Mouse (Mus musculus): ENCODE measurements around the gene Schip1. TPM values are rescaled to one million over a fixed set of nuclear protein-coding genes. Genes with fewer than 3 reads are reported as not detected.

The Schip1 gene
- polyA plus RNA-seq, 1 experiment from 2014 or later: 163 TPM

GRCm38 (mm10) chr3:68541688-68542087 is 477.1 kb downstream of the Schip1 start:
- H3K4me2 ChIP-seq (replicated peaks): no peak overlapping the region
- ATAC-seq (ENCODE audit: low FRiP score) (no peak), DNase-seq (ENCODE audit: low spot score) (no peak)
- no peaks in the 10 kb centered on the region for H3K9me3 ChIP-seq (ENCODE audit: control insufficient read depth, low read length)
- peaks cover 23% of the 10 kb centered on the region for H3K4me1 ChIP-seq (replicated peaks; ENCODE audit: control insufficient read depth, insufficient read depth, low read length)
- H3K9ac ChIP-seq: no peak overlapping the region
- no peaks in the 10 kb centered on the region for H3K27me3 ChIP-seq (ENCODE audit: control insufficient read depth, insufficient read depth, low read length)
- H3K36me3 ChIP-seq (replicated peaks; ENCODE audit: control insufficient read depth, insufficient read depth): no peaks in the 10 kb centered on the region
- no peak overlapping the region for H3K27ac ChIP-seq
- WGBS: 92% methylated on average over 8 of the region's 8 CpGs
- H3K4me3 ChIP-seq (replicated peaks; ENCODE audit: low read length): no peak overlapping the region

GRCm38 (mm10) chr3:68542944-68543501 is 478.4 kb downstream of the Schip1 start:
- H3K4me2 ChIP-seq (replicated peaks): peak overlapping the region; percentile 45
- no peak overlapping the region for H3K27ac ChIP-seq
- peaks cover 23% of the 10 kb centered on the region for H3K4me1 ChIP-seq (replicated peaks; ENCODE audit: control insufficient read depth, insufficient read depth, low read length)
- H3K27me3 ChIP-seq (ENCODE audit: control insufficient read depth, insufficient read depth, low read length): no peaks in the 10 kb centered on the region
- peak overlapping the region; percentile 9 for H3K4me3 ChIP-seq (replicated peaks; ENCODE audit: low read length)
- peak; percentile 76 for ATAC-seq (ENCODE audit: low FRiP score)
- 4% methylated on average over 7 of the region's 7 CpGs for WGBS
- no peaks in the 10 kb centered on the region for H3K9me3 ChIP-seq (ENCODE audit: control insufficient read depth, low read length)
- no peak overlapping the region for H3K9ac ChIP-seq
- no peaks in the 10 kb centered on the region for H3K36me3 ChIP-seq (replicated peaks; ENCODE audit: control insufficient read depth, insufficient read depth)
- DNase-seq (ENCODE audit: low spot score): peak; percentile 74

- H3K27ac ChIP-seq: 0 out of 2 replicates have a peak overlapping the region, but pooled peaks have one; percentile 3
- H3K9ac ChIP-seq: no peak overlapping the region
- H3K36me3 ChIP-seq (replicated peaks; ENCODE audit: control insufficient read depth, insufficient read depth): no peaks in the 10 kb centered on the region
- ATAC-seq (ENCODE audit: low FRiP score) (0 out of 2 replicates have a peak, but pooled peaks have one; percentile 46), DNase-seq (ENCODE audit: low spot score) (no peak)
- 50% methylated on average over 7 of the region's 7 CpGs for WGBS
- no peaks in the 10 kb centered on the region for H3K9me3 ChIP-seq (ENCODE audit: control insufficient read depth, low read length)
- H3K27me3 ChIP-seq (ENCODE audit: control insufficient read depth, insufficient read depth, low read length): no peaks in the 10 kb centered on the region
- H3K4me3 ChIP-seq (replicated peaks; ENCODE audit: low read length): no peak overlapping the region
- H3K4me2 ChIP-seq (replicated peaks): no peak overlapping the region
- H3K4me1 ChIP-seq (replicated peaks; ENCODE audit: control insufficient read depth, insufficient read depth, low read length): peaks cover 20% of the 10 kb centered on the region
These were observed 480.2 kb downstream of the Schip1 start for GRCm38 (mm10) chr3:68544811-68545210.

- ATAC-seq (ENCODE audit: low FRiP score): no peak
- Histone ChIP-seq H3K9ac (no peak overlapping the region), H3K27me3 (ENCODE audit: control insufficient read depth, insufficient read depth, low read length) (no peaks in the 10 kb centered on the region), H3K4me3 (replicated peaks; ENCODE audit: low read length) (no peak overlapping the region), H3K36me3 (replicated peaks; ENCODE audit: control insufficient read depth, insufficient read depth) (no peaks in the 10 kb centered on the region), H3K4me1 (replicated peaks; ENCODE audit: control insufficient read depth, insufficient read depth, low read length) (peaks cover 20% of the 10 kb centered on the region), H3K9me3 (ENCODE audit: control insufficient read depth, low read length) (no peaks in the 10 kb centered on the region), H3K4me2 (replicated peaks) (no peak overlapping the region), H3K27ac (no peak overlapping the region)
- WGBS: 36% methylated on average over 6 of the region's 6 CpGs
- DNase-seq (ENCODE audit: low spot score): no peak
These were observed 481.3 kb downstream of the Schip1 start for GRCm38 (mm10) chr3:68545898-68546297.

- ATAC-seq (ENCODE audit: low FRiP score) (no peak; the same call in 1 of the 2 replicates), DNase-seq (ENCODE audit: low spot score) (no peak)
- H3K27me3 ChIP-seq (ENCODE audit: control insufficient read depth, insufficient read depth, low read length): no peaks in the 10 kb centered on the region
- H3K27ac ChIP-seq: no peak overlapping the region
- 78% methylated on average over 4 of the region's 4 CpGs for WGBS
- H3K4me3 ChIP-seq (replicated peaks; ENCODE audit: low read length): no peak overlapping the region
- H3K9ac ChIP-seq: no peak overlapping the region
- H3K4me2 ChIP-seq (replicated peaks): no peak overlapping the region
- no peaks in the 10 kb centered on the region for H3K9me3 ChIP-seq (ENCODE audit: control insufficient read depth, low read length)
- no peaks in the 10 kb centered on the region for H3K4me1 ChIP-seq (replicated peaks; ENCODE audit: control insufficient read depth, insufficient read depth, low read length)
- no peaks in the 10 kb centered on the region for H3K36me3 ChIP-seq (replicated peaks; ENCODE audit: control insufficient read depth, insufficient read depth)
These were observed 490.6 kb downstream of the Schip1 start for GRCm38 (mm10) chr3:68555087-68555662.

GRCm38 (mm10) chr3:68556891-68557290 is 492.3 kb downstream of the Schip1 start:
- Histone ChIP-seq H3K4me1 (replicated peaks; ENCODE audit: control insufficient read depth, insufficient read depth, low read length) (no peaks in the 10 kb centered on the region), H3K9ac (no peak overlapping the region), H3K4me3 (replicated peaks; ENCODE audit: low read length) (no peak overlapping the region), H3K36me3 (replicated peaks; ENCODE audit: control insufficient read depth, insufficient read depth) (no peaks in the 10 kb centered on the region), H3K9me3 (ENCODE audit: control insufficient read depth, low read length) (no peaks in the 10 kb centered on the region), H3K27me3 (ENCODE audit: control insufficient read depth, insufficient read depth, low read length) (no peaks in the 10 kb centered on the region), H3K4me2 (replicated peaks) (no peak overlapping the region), H3K27ac (no peak overlapping the region)
- DNase-seq (ENCODE audit: low spot score) (no peak), ATAC-seq (ENCODE audit: low FRiP score) (no peak)
- WGBS: 93% methylated on average over 9 of the region's 9 CpGs

- DNase-seq (ENCODE audit: low spot score): no peak
- Histone ChIP-seq H3K27ac (no peak overlapping the region), H3K36me3 (replicated peaks; ENCODE audit: control insufficient read depth, insufficient read depth) (no peaks in the 10 kb centered on the region), H3K27me3 (ENCODE audit: control insufficient read depth, insufficient read depth, low read length) (no peaks in the 10 kb centered on the region), H3K9ac (no peak overlapping the region), H3K4me1 (replicated peaks; ENCODE audit: control insufficient read depth, insufficient read depth, low read length) (no peaks in the 10 kb centered on the region; the same call in 1 of the 2 replicates), H3K9me3 (ENCODE audit: control insufficient read depth, low read length) (no peaks in the 10 kb centered on the region), H3K4me3 (replicated peaks; ENCODE audit: low read length) (no peak overlapping the region), H3K4me2 (replicated peaks) (no peak overlapping the region)
- 87% methylated on average over 6 of the region's 6 CpGs for WGBS
- ATAC-seq (ENCODE audit: low FRiP score): no peak
These were observed 494.1 kb downstream of the Schip1 start for GRCm38 (mm10) chr3:68558744-68559143.

GRCm38 (mm10) chr3:68560057-68560456 is 495.5 kb downstream of the Schip1 start:
- Histone ChIP-seq H3K9me3 (ENCODE audit: control insufficient read depth, low read length) (no peaks in the 10 kb centered on the region), H3K4me1 (replicated peaks; ENCODE audit: control insufficient read depth, insufficient read depth, low read length) (peaks cover 11% of the 10 kb centered on the region; the same call in 1 of the 2 replicates), H3K27ac (no peak overlapping the region), H3K4me2 (replicated peaks) (no peak overlapping the region), H3K9ac (no peak overlapping the region), H3K36me3 (replicated peaks; ENCODE audit: control insufficient read depth, insufficient read depth) (no peaks in the 10 kb centered on the region), H3K27me3 (ENCODE audit: control insufficient read depth, insufficient read depth, low read length) (no peaks in the 10 kb centered on the region), H3K4me3 (replicated peaks; ENCODE audit: low read length) (no peak overlapping the region)
- WGBS: 87% methylated on average over 5 of the region's 5 CpGs
- DNase-seq (ENCODE audit: low spot score) (no peak), ATAC-seq (ENCODE audit: low FRiP score) (no peak)

GRCm38 (mm10) chr3:68562838-68563237 is 498.2 kb downstream of the Schip1 start:
- 70% methylated on average over 2 of the region's 2 CpGs for WGBS
- no peaks in the 10 kb centered on the region for H3K27me3 ChIP-seq (ENCODE audit: control insufficient read depth, insufficient read depth, low read length)
- H3K4me2 ChIP-seq (replicated peaks): no peak overlapping the region
- no peak overlapping the region for H3K4me3 ChIP-seq (replicated peaks; ENCODE audit: low read length)
- peaks cover 17% of the 10 kb centered on the region; the same call in 1 of the 2 replicates for H3K4me1 ChIP-seq (replicated peaks; ENCODE audit: control insufficient read depth, insufficient read depth, low read length)
- no peaks in the 10 kb centered on the region for H3K9me3 ChIP-seq (ENCODE audit: control insufficient read depth, low read length)
- no peak for ATAC-seq (ENCODE audit: low FRiP score)
- DNase-seq (ENCODE audit: low spot score): no peak
- H3K36me3 ChIP-seq (replicated peaks; ENCODE audit: control insufficient read depth, insufficient read depth): no peaks in the 10 kb centered on the region
- H3K9ac ChIP-seq: no peak overlapping the region
- no peak overlapping the region for H3K27ac ChIP-seq

Data from hindbrain, embryonic 14.5 days (tissue).